Mouse (Mus musculus): ENCODE results near the gene Xrra1.

DNA sequence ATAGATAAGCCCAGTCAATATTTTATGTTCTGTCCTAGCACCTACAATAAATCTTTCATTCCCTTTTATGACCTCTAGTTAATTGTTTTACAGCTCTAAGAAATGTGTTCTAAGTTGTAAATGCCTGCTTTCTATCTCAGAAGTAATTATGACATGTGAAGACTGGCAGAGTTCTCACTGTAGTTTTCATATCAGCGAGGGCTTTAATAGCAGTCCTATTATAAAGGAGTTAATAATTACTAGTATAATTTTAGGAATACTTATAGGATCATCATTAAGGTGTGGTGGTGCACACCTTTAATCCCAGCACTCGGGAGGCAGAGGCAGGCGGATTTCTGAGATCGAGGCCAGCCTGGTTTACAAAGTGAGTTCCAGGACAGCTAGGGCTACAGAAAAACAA is 47.3 kb upstream of the Xrra1 start:
- TF ChIP-seq CTCF (IDR thresholded peaks at IDR 0.05; ENCODE audit: borderline replicate concordance, insufficient read depth, low read depth, low read length) (no peak), POLR2A (IDR thresholded peaks at IDR 0.05; ENCODE audit: borderline replicate concordance, insufficient read depth, low read length) (no peak)

All from cerebellum, adult 2 months (tissue).